Mouse (Mus musculus): Measurements from ENCODE around the gene Slc1a2.
A peak's percentile ranks its signal among the peaks of the same experiment; 100 is the strongest.

Slc1a2 gene

DNA sequence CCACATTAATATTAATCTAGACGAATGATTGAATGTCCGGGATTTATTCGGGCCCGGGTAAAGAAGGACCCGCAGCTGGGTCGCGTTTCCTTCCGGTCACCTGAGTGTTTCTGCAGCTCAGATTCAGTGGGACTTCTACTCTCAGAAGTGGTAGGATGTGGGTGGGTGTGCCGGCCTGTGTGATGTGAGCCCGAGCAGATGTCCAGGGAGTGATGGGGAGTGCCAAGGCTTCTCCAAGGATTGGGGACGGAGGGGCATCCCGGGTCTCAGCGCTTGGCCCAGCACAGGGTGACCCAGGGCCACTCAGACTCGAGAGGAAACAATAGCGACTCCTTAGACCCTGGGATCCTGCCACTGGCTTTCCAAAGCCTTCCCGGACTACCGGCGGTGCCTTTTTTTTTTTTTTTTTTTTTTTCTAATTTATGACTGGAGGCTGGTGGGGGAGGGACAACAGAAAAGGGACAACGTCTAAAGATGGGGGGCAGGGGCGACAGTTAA, at the start of gene Slc1a2:
Slc1a2 (plus strand) TSS at position 497 of the 498 bp plus-strand sequence.
- DNase-seq (ENCODE audit: low spot score in 2 of 2), result peak in 1 of 2 experiments; percentile 72

GRCm38 (mm10) chr2:102610485-102610884, 48.0 kb upstream of the Slc1a2 start:
- DNase-seq (ENCODE audit: low spot score in 2 of 2), result no peak

DNA sequence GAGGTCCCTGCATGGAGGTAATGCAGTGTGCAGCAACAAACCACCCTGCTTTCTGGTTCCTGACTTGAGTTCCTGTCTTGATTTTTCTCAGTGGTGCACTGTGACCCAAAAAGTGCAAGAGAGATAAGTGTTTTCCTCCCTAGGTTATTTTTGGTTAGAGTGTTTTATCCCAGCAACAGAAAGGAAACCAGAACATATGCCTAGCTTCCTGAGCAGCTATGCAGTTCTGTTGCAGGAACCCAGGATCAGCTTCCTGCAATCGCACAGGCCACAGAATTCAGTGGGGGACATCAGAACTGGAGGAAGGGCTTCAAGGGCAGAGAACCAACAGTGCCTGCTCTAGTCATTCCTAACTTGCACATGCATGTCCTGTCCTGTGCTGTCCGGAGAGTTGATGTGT, 41.8 kb upstream of the Slc1a2 start:
- DNase-seq (ENCODE audit: low spot score in 2 of 2), result no peak

- DNase-seq (ENCODE audit: low spot score in 2 of 2), result peak in 1 of 2 experiments; percentile 43
These were observed 37.6 kb upstream of the Slc1a2 start for GRCm38 (mm10) chr2:102620744-102621429.

DNA sequence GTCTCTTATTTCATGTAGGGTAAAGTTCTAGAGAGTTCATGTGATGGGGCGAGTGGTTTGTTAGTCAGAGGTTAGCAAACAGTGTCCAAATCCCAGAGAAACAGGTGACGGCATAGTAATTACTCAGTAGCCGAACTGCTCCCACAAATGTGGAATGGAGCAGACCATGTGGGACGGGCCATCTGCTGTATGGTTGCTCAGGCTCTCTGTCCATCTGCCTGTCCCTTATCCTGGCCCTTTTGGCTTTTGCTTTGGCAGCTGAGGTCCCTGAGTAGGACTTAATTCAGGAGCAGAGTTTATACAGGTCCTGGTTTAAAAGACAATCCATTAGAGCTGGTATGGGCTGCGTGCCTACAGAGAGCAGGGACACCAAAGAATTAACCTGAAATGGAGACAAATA, 36.3 kb upstream of the Slc1a2 start:
- no peak for DNase-seq (ENCODE audit: low spot score in 2 of 2)

DNA sequence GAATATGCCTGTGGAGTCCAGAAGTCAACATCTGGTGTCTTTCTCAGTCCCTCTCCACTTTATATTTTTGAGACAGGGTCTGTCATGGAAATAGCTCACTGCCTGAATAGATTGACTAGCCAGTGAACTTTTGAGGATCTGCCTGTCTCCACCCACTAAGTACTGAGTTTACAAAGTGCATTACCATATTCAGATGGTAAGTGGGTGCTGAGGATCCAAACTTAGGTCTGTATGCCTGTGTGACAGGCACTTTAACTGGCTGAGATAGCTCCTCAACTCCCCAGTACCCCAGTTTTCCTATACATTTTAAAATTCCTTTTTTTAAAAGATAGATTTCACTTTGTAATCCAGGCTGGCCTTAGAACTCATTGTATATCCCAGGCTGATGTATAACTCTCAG, 35.5 kb upstream of the Slc1a2 start:
- DNase-seq (ENCODE audit: low spot score in 2 of 2), result no peak

GRCm38 (mm10) chr2:102624538-102624937, 33.9 kb upstream of the Slc1a2 start:
- no peak for DNase-seq (ENCODE audit: low spot score in 2 of 2)

- DNase-seq (ENCODE audit: low spot score in 2 of 2), result no peak
These were observed 26.1 kb upstream of the Slc1a2 start for GRCm38 (mm10) chr2:102632361-102632760.

DNA sequence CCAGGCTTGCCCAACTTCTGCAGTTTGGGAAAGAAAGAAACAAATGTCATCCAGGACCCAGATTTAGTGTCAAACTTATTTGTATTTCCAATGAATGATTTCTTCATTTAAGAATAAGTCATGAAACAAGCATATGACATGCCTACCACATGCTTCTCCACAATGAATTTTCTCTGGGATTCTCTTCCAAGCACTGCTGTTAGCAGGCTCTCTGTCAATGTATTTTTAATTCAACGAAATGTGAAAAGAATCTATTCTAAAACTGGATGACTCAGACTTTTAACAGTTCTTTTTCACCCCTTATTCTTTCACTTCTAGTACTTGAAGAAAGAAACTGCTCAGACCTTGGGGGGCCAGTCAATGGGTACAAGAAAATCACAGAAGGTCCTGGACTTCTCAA, 24.4 kb upstream of the Slc1a2 start:
- no peak for DNase-seq (ENCODE audit: low spot score in 2 of 2)

DNA sequence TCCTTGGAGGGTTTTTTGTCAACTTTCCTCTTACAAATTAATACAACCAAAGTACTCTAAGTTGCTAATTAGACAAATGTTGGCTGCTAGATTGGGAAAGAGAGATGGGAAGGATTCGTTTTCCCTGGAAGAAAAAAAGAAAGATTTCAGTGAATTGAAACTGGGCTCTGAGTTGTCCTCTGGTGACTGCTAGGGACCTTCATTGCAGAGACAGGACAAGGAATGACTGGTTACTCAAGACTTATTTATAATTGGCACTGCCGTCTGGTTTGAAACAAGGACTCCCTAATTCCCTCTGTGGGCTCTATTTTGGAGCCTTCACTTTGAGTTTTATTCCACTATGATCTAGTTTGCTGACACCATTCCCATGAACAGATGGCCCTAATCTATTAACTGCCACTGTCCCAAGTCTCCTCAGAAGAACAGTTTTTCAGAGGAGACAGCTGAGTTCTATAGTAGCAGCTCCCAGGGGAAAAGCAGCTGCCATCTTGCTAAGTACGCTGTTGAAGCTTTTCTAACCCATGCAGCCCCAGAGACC, 22.9 kb upstream of the Slc1a2 start:
- no peak for DNase-seq (ENCODE audit: low spot score in 2 of 2)

DNA sequence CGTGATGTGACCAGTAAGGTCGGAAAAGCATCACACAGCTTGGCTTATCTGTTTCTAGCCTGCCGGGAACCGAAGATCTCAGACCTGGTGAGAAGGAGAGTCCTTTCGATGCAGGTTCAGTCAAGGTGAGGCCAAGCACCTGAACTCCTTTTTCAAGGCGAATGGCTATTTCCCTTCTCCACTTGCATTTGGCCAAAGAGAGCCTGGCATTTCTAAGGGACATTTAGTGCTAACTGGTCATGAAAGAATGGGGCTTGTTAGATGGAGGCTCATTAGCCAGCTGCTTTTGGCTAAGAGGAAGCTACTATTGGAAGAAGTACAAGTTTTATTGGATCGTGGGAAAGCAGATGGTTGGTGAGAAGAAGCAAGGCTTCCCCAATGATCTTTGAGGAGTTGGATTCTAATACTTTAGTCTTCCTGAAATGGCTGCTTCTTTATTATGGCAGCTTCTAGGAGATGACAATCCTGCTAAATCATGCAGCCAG, 22.3 kb upstream of the Slc1a2 start:
- DNase-seq (ENCODE audit: low spot score in 2 of 2), result no peak

DNA sequence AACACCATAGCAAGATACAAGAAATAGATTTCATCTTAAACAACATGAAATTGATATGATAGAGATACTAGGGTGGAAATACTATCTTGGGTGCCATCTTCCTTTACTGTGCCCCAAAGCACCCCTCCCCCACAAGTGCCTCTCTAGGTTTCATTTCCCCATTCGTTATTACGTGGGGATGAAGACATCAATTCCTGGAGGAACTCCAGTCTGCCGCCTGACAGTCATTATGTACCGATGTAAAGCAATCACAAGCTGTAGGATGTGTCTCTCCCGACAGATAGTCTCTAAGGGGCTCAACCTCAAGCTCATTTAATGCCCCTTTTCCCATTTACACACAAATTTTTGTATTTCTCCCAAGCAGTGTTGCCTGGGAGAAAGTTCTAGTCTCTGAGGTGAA, 20.3 kb upstream of the Slc1a2 start:
- DNase-seq (ENCODE audit: low spot score in 2 of 2), result no peak

DNA sequence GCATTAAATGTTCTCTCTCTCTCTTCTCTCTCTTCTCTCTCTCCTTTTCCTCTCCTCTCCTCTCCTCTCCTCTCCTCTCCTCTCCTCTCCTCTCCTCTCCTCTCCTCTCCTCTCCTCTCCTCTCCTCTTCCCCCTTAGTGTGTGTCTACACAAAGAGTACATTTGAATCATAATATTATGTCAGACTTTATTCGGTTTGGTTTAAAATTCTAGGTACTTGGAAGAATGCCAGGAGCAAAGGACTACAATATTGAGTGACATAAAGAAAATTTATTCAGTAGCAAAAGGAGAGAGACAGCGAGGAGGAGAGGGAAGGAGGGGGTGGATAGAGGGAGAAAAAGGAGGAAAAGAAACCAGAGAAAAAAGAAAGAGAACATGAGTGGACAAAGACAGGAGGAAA, 19.8 kb upstream of the Slc1a2 start:
- no peak for DNase-seq (ENCODE audit: low spot score in 2 of 2)

DNA sequence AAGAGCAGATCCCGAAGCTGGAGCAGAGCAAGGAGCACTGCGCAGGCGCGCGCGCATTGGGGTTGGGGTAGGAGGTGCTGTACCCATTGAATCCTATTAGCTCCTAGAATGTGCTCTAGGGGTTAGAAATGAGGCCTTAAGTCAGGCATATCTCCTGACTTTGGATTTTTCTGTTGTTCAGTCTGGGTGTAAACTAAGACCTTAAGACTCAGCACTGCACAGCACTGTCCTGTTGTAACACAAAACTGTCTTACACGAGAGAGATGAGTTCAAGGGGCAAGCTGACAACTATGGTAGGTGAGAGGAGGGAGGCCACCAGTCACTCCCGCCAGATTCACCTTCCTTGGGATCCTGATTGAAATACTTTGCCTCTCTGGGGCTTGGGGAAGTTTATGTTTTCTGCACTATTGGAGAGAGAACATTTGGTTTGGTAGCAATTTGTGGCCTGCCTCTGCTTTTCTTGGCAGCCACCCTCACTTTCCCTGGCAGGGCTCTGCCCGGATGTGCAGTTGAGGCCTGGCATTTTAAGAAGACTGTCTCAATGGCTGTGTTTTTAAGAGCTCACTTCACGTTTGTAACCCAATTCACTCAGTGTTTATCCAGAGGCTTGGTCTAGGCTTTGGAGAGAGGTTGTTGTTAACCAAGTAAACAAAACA, 9.5 kb upstream of the Slc1a2 start:
- DNase-seq (ENCODE audit: low spot score in 2 of 2), result peak in 1 of 2 experiments; percentile 79

DNA sequence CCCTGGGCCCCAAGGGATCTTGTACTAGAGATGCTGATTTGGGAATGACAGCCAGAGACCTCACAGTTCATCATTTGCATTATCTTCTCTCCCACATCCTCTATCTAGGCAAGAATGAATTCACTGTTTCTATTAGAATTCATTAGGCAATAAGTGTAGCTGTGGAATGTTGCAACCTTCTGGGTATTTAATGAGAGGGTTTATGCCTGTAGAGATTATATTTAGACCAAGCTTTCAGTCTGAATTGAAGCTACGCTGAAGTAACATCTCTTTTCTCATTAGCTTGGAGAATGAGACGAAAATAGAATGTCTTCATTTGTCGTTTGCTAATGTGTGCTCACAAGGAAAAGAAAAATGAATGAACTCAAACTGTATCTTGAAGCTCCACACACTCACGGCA, 8.1 kb upstream of the Slc1a2 start:
- DNase-seq (ENCODE audit: low spot score in 2 of 2), result no peak

DNA sequence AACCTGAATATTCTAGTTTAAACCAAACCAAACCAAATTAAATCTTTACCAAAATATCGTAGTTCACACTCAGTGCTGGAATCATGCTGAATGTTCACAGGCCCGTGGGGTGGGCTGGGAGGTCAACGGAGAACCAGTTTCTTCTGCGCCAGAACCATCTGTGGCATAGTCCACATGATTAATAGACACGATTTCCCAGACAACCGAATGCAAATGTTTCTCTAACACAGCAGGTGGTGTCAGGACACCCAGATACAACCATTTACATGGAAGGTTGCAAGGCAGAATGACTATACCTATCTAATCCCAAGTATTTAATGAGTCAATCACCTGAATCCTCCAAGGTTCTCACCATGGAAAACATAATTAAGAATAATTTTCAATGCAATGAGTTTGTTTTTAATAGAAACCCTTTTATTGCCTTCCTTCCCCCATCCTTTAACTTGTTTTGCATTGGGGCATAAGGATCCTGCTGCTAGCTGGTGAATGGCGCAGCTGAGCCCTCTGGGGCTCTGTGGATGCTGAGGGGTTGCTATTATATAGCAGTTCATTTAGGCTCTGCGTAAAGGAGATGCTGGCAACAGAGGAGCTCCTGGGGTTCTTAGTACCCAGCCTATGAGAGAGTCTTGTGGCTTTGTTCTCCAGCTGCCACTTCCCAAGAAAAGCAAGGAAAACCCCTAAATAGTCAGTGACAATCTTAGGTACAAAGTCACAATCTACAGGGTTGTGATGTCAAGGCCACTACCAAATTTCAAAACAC, 2.3 kb upstream of the Slc1a2 start:
- no peak for DNase-seq (ENCODE audit: low spot score in 2 of 2)

GRCm38 (mm10) chr2:102657726-102658125, 733 bp upstream of the Slc1a2 start:
- no peak for DNase-seq (ENCODE audit: low spot score in 2 of 2)

DNA sequence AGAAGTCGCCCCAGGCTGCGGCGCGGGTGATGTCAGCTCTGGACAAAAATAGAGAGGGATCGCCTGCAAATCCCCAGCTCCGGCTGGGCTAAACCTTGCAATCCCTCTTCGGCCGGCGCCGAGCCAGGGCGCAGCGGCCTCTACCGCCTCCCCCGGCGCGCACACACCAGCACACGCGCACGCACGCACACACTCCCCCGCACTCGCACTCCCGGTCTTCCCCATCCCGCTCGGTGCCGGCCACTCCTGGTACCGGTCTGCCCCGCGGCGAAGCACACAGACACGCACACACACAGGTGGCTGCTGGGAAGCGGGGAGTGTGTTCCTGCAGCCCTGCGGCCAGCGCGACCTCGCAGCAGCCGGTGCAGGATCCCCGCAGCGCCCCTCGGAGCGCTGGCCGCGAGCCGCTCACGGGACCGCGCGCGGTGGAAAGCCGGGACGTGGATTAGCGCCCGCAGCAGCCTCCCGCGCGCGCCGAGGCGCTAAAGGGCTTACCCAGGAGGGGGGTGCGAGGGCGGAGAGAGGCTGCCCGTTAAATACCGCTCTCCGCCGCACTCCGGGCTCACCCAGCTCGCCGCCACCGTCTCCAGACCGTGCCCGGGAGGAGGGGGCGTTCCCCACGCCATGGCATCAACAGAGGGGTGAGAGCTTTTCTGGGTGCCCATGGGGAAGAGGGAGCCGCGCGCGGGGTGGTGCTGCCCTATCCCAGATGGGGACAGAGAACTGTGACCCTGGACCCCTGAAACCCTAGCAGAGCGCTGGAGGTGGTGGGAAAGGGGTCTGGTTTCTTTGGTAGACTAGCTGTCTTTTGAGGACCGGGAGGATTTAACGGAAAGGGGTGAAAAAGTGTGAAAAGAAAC, 432 bp downstream of the Slc1a2 start:
- DNase-seq (ENCODE audit: low spot score in 2 of 2), result peak in 1 of 2 experiments; percentile 75

- no peak for DNase-seq (ENCODE audit: low spot score in 2 of 2)
These were observed 1.0 kb downstream of the Slc1a2 start for GRCm38 (mm10) chr2:102659521-102659830.

- no peak for DNase-seq (ENCODE audit: low spot score in 2 of 2)
These were observed 2.6 kb downstream of the Slc1a2 start for GRCm38 (mm10) chr2:102661052-102661451.

DNA sequence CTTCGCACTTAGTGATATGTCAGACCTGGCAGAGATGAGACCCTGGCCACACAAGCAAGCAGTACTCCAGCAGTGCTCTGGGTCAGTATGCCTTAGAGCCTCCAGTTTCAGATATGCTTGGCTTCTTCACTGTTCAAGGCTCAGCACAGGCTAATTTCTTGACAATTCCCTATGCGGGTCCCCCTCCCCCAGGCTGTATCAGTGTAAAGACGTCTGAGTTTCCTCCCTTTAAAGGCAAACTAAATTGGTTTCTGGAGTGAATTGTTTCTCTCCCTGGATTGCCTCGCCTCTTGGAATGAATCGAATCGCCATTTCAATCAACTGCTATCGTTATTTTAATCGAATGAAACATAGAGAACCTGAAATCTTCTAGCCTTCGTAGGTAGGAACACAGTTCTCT, 4.5 kb downstream of the Slc1a2 start:
- no peak for DNase-seq (ENCODE audit: low spot score in 2 of 2)

All from left cerebral cortex, adult 9 months (tissue).